Mouse (Mus musculus) CH12F3 (cell line): ENCODE data around the gene Ugt1a10.
"Not testable (repeated sequence)": the region's sequence is repeated elsewhere in the genome, so short reads cannot be mapped to it uniquely, and the experiment has no call there.

ENCODE experiments used
- in situ Hi-C: fragments of 300-500 bp; cut with MboI; formaldehyde crosslinking; loops from 2 replicates; pipeline ENCODE4 v1.14.3; 2020; ENCODE audit warnings: low sequenced_read_pairs

Gene Ugt1a10

GRCm38 (mm10) chr1:88055088-88055487 is at the start of gene Ugt1a10:
Gene Ugt1a10, plus strand, starts transcription at chr1:88055388.
- in situ Hi-C loops = no loop called here

GRCm38 (mm10) chr1:88007692-88008210 is 47.4 kb upstream of the Ugt1a10 start:
- in situ Hi-C loops = no loop called here

GRCm38 (mm10) chr1:88008211-88008697 is 46.9 kb upstream of the Ugt1a10 start, which contains the start of gene Usp40:
Gene Usp40, minus strand, starts transcription at chr1:88008551.
- in situ Hi-C loops = no loop called here

- in situ Hi-C loops = no loop called here
Measured at GRCm38 (mm10) chr1:88008735-88009134, 46.5 kb upstream of the Ugt1a10 start.

GRCm38 (mm10) chr1:88009521-88009920 is 45.7 kb upstream of the Ugt1a10 start:
- in situ Hi-C loops = no loop called here

GRCm38 (mm10) chr1:88013726-88014125 is 41.5 kb upstream of the Ugt1a10 start:
- in situ Hi-C loops = no loop called here

- in situ Hi-C loops = no loop called here
Measured at GRCm38 (mm10) chr1:88014194-88014593, 41.0 kb upstream of the Ugt1a10 start.

GRCm38 (mm10) chr1:88014671-88015070 is 40.5 kb upstream of the Ugt1a10 start:
- in situ Hi-C loops = no loop called here

- in situ Hi-C loops = no loop called here
Measured at GRCm38 (mm10) chr1:88015371-88015770, 39.8 kb upstream of the Ugt1a10 start.

GRCm38 (mm10) chr1:88025244-88025643 is 29.9 kb upstream of the Ugt1a10 start:
- in situ Hi-C loops = not testable (repeated sequence)

GRCm38 (mm10) chr1:88043044-88043443 is 12.1 kb upstream of the Ugt1a10 start:
- in situ Hi-C loops = not testable (repeated sequence)

- in situ Hi-C loops = not testable (repeated sequence)
Measured at GRCm38 (mm10) chr1:88044832-88045437, 10.3 kb upstream of the Ugt1a10 start.

GRCm38 (mm10) chr1:88047408-88047807 is 7.8 kb upstream of the Ugt1a10 start:
- in situ Hi-C loops = not testable (repeated sequence)

GRCm38 (mm10) chr1:88066472-88067102 is 11.4 kb downstream of the Ugt1a10 start:
- in situ Hi-C loops = not testable (repeated sequence)

GRCm38 (mm10) chr1:88070495-88070894 is 15.3 kb downstream of the Ugt1a10 start, which contains the start of gene Ugt1a9:
Gene Ugt1a9, plus strand, starts transcription at chr1:88070800.
- in situ Hi-C loops = no loop called here

GRCm38 (mm10) chr1:88070902-88071301 is 15.7 kb downstream of the Ugt1a10 start:
- in situ Hi-C loops = no loop called here

GRCm38 (mm10) chr1:88074471-88074870 is 19.3 kb downstream of the Ugt1a10 start:
- in situ Hi-C loops = no loop called here

GRCm38 (mm10) chr1:88077128-88077527 is 21.9 kb downstream of the Ugt1a10 start:
- in situ Hi-C loops = no loop called here

- in situ Hi-C loops = no loop called here
Measured at GRCm38 (mm10) chr1:88081670-88082069, 26.5 kb downstream of the Ugt1a10 start.

- in situ Hi-C loops = no loop called here
Measured at GRCm38 (mm10) chr1:88086125-88086524, 30.9 kb downstream of the Ugt1a10 start.

GRCm38 (mm10) chr1:88087513-88087912 is 32.3 kb downstream of the Ugt1a10 start, which contains the start of gene Ugt1a8:
Gene Ugt1a8, plus strand, starts transcription at chr1:88087813.
- in situ Hi-C loops = no loop called here

GRCm38 (mm10) chr1:88092341-88092740 is 37.2 kb downstream of the Ugt1a10 start:
- in situ Hi-C loops = no loop called here
